Mouse (Mus musculus): ENCODE measurements around the gene B3galt4. TPM values are rescaled to one million over a fixed set of nuclear protein-coding genes. Genes with fewer than 3 reads are reported as not detected.
"Not testable (repeated sequence)": the region's sequence is repeated elsewhere in the genome, so short reads cannot be mapped to it uniquely, and the experiment has no call there.

Gene B3galt4
- polyA plus RNA-seq, 1 experiment from 2014 or later, result 2.8 TPM

- Histone ChIP-seq H3K4me2 (peak overlapping the region; percentile 99), H3K9ac (ENCODE audit: low read depth, low read length) (peak overlapping the region; percentile 83), H3K27ac (ENCODE audit: low read depth, low read length) (peak overlapping the region; percentile 83; the same call in 1 of the 2 replicates), H3K4me1 (ENCODE audit: control insufficient read depth, insufficient read depth, low read length) (peaks cover 15% of the 10 kb centered on the region), H3K36me3 (ENCODE audit: control insufficient read depth, insufficient read depth, low read length) (peaks cover 31% of the 10 kb centered on the region), H3K4me3 (ENCODE audit: low read depth, low read length) (peak overlapping the region; percentile 78), H3K9me3 (replicated peaks; ENCODE audit: control insufficient read depth, low read length) (no peaks in the 10 kb centered on the region), H3K27me3 (ENCODE audit: control insufficient read depth, insufficient read depth, low read length) (no peaks in the 10 kb centered on the region)
- 48% methylated on average over 11 of the region's 11 CpGs for whole genome bisulfite sequencing (ENCODE audit: insufficient replicate concordance)
- no peak for ATAC-seq (replicated peaks; ENCODE audit: insufficient number of reproducible peaks, low FRiP score, low TSS enrichment)
Measured at GRCm38 (mm10) chr17:33910346-33911051, 40.8 kb downstream of the B3galt4 start.

GRCm38 (mm10) chr17:33909869-33910250 is 41.4 kb downstream of the B3galt4 start:
- Histone ChIP-seq H3K36me3 (ENCODE audit: control insufficient read depth, insufficient read depth, low read length) (peaks cover 31% of the 10 kb centered on the region), H3K4me2 (peak overlapping the region; percentile 99), H3K9me3 (replicated peaks; ENCODE audit: control insufficient read depth, low read length) (no peaks in the 10 kb centered on the region), H3K4me3 (ENCODE audit: low read depth, low read length) (peak overlapping the region; percentile 78), H3K27ac (ENCODE audit: low read depth, low read length) (peak overlapping the region; percentile 83), H3K27me3 (ENCODE audit: control insufficient read depth, insufficient read depth, low read length) (no peaks in the 10 kb centered on the region), H3K9ac (ENCODE audit: low read depth, low read length) (peak overlapping the region; percentile 83), H3K4me1 (ENCODE audit: control insufficient read depth, insufficient read depth, low read length) (peaks cover 11% of the 10 kb centered on the region)
- peak; percentile 4; the same call in 1 of the 2 replicates for ATAC-seq (replicated peaks; ENCODE audit: insufficient number of reproducible peaks, low FRiP score, low TSS enrichment)
- WGBS (ENCODE audit: insufficient replicate concordance), result under 1% methylated on average over 14 of the region's 14 CpGs

DNA sequence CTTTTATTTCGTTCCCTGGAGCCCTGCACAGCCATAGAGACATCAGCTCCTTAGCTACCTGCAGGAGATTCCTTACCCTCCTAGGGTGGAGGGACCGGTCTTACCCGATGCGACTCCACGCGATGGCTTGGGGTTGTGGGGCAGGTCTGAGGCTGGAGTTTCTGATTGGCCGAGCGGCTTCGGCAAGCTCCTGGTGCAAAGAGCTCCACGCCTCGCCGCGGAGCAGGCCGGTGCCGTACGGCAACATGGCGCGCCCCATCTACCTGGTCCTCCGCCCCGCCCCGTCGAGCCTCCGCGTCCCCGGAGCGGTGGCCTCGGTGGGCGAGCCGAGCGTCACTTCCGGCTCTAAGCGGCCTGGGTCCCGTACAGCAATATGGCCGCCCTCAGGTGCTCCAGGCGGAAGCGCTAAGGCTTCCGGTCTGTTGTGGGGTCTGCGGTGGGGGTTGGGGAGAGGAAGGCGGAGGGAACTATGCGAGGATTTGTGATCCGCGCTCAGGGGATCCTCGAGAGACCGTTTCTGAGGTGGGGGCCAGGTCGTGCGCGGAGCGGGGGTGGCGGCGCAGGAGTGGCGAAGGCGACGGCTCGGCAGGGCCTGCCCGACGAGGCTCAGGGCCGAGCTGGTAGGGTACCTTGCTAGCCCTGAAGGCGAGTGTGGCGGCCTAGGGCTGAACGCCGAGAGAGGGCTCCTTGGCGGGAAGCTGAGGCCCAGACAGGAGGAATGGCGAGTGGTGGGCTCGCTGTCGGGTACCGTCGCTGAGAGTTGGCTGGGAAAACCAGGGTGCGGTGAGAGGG is 42.0 kb downstream of the B3galt4 start, which contains the start of gene Daxx:
Gene Daxx (plus strand): TSS at position 338 of the 792 bp plus-strand sequence.
- Histone ChIP-seq H3K27ac (ENCODE audit: low read depth, low read length) (peak within 1 kb of the TSS; percentile 84), H3K9me3 (replicated peaks; ENCODE audit: control insufficient read depth, low read length) (no peaks in the 10 kb centered on the region), H3K4me2 (peak within 1 kb of the TSS; percentile 99), H3K36me3 (ENCODE audit: control insufficient read depth, insufficient read depth, low read length) (peaks cover 28% of the 10 kb centered on the region), H3K4me1 (ENCODE audit: control insufficient read depth, insufficient read depth, low read length) (peaks cover 10% of the 10 kb centered on the region), H3K4me3 (ENCODE audit: low read depth, low read length) (peak within 1 kb of the TSS; percentile 78), H3K9ac (ENCODE audit: low read depth, low read length) (peak within 1 kb of the TSS; percentile 83), H3K27me3 (ENCODE audit: control insufficient read depth, insufficient read depth, low read length) (no peaks in the 10 kb centered on the region)
- under 1% methylated on average over 65 of the region's 68 CpGs for WGBS (ENCODE audit: insufficient replicate concordance)
- peak; percentile 94 for ATAC-seq (replicated peaks; ENCODE audit: insufficient number of reproducible peaks, low FRiP score, low TSS enrichment)

GRCm38 (mm10) chr17:33908331-33909076 is 42.8 kb downstream of the B3galt4 start:
- Histone ChIP-seq H3K36me3 (ENCODE audit: control insufficient read depth, insufficient read depth, low read length) (peaks cover 21% of the 10 kb centered on the region), H3K27ac (ENCODE audit: low read depth, low read length) (peak overlapping the region; percentile 84), H3K9me3 (replicated peaks; ENCODE audit: control insufficient read depth, low read length) (no peaks in the 10 kb centered on the region), H3K9ac (ENCODE audit: low read depth, low read length) (peak overlapping the region; percentile 83), H3K4me1 (ENCODE audit: control insufficient read depth, insufficient read depth, low read length) (peaks cover 10% of the 10 kb centered on the region), H3K27me3 (ENCODE audit: control insufficient read depth, insufficient read depth, low read length) (no peaks in the 10 kb centered on the region), H3K4me3 (ENCODE audit: low read depth, low read length) (peak overlapping the region; percentile 78), H3K4me2 (peak overlapping the region; percentile 99)
- under 1% methylated on average over 44 of the region's 44 CpGs for WGBS (ENCODE audit: insufficient replicate concordance)
- ATAC-seq (replicated peaks; ENCODE audit: insufficient number of reproducible peaks, low FRiP score, low TSS enrichment), result peak; percentile 64

DNA sequence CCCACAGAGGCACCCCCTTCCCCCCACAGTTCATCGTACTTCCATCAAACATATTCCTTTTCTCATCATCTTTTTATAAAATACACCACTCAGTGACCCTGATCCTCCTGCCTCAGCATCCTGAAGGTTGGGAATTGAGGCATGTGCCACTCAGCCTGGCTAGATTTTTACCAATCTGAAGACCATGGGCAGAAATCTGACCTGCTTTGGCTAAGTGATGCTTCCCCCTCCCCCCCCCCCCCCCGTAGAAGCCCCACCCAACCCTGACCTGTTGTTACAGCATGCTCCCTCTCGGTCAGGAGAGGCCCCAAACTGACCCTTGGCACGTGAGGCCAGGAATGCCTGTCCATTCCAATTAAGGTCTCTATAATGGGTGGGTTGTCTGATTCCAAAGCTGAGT is 46.5 kb downstream of the B3galt4 start, which contains the start of gene Platr17:
Gene Platr17 (plus strand): TSS at position 301 of the 400 bp plus-strand sequence.
- H3K27ac ChIP-seq (ENCODE audit: low read depth, low read length); H3K9ac ChIP-seq (ENCODE audit: low read depth, low read length); ATAC-seq (replicated peaks; ENCODE audit: insufficient number of reproducible peaks, low FRiP score, low TSS enrichment); H3K27me3 ChIP-seq (ENCODE audit: control insufficient read depth, insufficient read depth, low read length); H3K36me3 ChIP-seq (ENCODE audit: control insufficient read depth, insufficient read depth, low read length); H3K4me2 ChIP-seq; H3K4me3 ChIP-seq (ENCODE audit: low read depth, low read length); H3K9me3 ChIP-seq (replicated peaks; ENCODE audit: control insufficient read depth, low read length); H3K4me1 ChIP-seq (ENCODE audit: control insufficient read depth, insufficient read depth, low read length): not testable (repeated sequence)
- WGBS (ENCODE audit: insufficient replicate concordance), result 59% methylated on average over 2 of the region's 4 CpGs

DNA sequence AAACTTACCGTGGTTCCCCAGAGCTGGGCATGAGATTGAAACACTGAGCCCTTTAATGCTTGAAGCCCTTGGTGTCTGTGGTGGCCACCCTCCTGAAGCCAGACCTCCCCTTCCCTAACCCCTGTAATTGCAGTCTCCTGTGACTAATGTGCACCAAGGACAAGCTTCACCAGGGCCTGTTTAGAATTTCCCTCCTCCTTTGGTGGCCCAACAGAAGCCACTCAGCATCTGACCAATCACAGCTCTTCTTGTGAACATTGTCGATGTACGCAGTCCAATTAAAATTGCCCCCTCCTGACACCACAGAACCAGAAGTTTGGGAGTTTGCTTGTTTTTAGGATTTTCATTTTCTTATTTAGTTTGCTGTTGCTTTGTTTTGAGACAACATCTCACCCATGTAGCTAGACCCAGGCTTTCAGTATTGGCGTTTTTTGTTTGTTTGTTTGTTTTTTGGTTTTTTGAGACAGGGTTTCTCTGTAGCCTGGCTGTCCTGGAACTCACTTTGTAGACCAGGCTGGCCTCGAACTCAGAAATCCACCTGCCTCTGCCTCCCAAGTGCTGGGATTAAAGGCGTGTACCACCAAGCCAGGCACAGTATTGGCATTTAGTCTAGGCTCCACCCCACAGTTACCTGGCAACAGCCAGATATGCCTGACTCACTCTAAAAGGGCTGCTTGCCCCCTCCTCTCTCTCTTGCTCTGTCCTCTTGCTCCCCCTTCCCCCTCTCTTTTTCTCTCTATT is 47.2 kb downstream of the B3galt4 start:
- not testable (repeated sequence) for ATAC-seq (replicated peaks; ENCODE audit: insufficient number of reproducible peaks, low FRiP score, low TSS enrichment); H3K36me3 ChIP-seq (ENCODE audit: control insufficient read depth, insufficient read depth, low read length); H3K9me3 ChIP-seq (replicated peaks; ENCODE audit: control insufficient read depth, low read length); H3K27me3 ChIP-seq (ENCODE audit: control insufficient read depth, insufficient read depth, low read length); H3K4me3 ChIP-seq (ENCODE audit: low read depth, low read length); H3K27ac ChIP-seq (ENCODE audit: low read depth, low read length); H3K9ac ChIP-seq (ENCODE audit: low read depth, low read length); H3K4me2 ChIP-seq; H3K4me1 ChIP-seq (ENCODE audit: control insufficient read depth, insufficient read depth, low read length)
- 68% methylated on average over 6 of the region's 6 CpGs for WGBS (ENCODE audit: insufficient replicate concordance)

DNA sequence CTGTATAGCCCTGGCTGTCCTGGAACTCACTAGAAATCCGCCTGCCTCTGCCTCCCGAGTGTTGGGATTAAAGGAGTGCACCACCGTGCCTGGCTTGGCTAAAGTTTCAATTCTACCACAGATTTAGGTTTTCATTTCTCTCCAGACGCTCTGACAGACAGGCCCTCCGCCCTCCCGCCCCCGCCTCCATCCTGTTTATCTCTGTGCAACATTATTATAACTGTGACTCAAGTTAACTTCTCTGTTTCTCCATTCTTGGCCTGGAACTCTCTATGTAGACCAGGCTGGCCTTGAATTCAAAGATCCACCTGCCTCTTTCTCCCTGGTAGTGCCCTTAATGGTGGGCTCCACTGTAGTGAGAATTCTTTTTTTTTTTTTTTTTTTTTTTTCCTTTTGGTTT is 48.8 kb downstream of the B3galt4 start:
- no peaks in the 10 kb centered on the region for H3K36me3 ChIP-seq (ENCODE audit: control insufficient read depth, insufficient read depth, low read length)
- ATAC-seq (replicated peaks; ENCODE audit: insufficient number of reproducible peaks, low FRiP score, low TSS enrichment), result no peak
- no peak overlapping the region for H3K9ac ChIP-seq (ENCODE audit: low read depth, low read length)
- no peaks in the 10 kb centered on the region for H3K27me3 ChIP-seq (ENCODE audit: control insufficient read depth, insufficient read depth, low read length)
- H3K9me3 ChIP-seq (replicated peaks; ENCODE audit: control insufficient read depth, low read length), result no peaks in the 10 kb centered on the region
- peaks cover 3% of the 10 kb centered on the region; the same call in 1 of the 2 replicates for H3K4me1 ChIP-seq (ENCODE audit: control insufficient read depth, insufficient read depth, low read length)
- H3K4me2 ChIP-seq, result no peak overlapping the region
- H3K4me3 ChIP-seq (ENCODE audit: low read depth, low read length), result no peak overlapping the region
- H3K27ac ChIP-seq (ENCODE audit: low read depth, low read length), result no peak overlapping the region
- 81% methylated on average over 7 of the region's 7 CpGs for WGBS (ENCODE audit: insufficient replicate concordance)

GRCm38 (mm10) chr17:33902079-33902478 is 49.2 kb downstream of the B3galt4 start:
- no peak for ATAC-seq (replicated peaks; ENCODE audit: insufficient number of reproducible peaks, low FRiP score, low TSS enrichment)
- WGBS (ENCODE audit: insufficient replicate concordance), result 70% methylated on average over 4 of the region's 4 CpGs

More at GRCm38 (mm10) chr17:33902079-33902478, 49.2 kb downstream of the B3galt4 start:
- Histone ChIP-seq H3K9ac (ENCODE audit: low read depth, low read length) (no peak overlapping the region), H3K27me3 (ENCODE audit: control insufficient read depth, insufficient read depth, low read length) (no peaks in the 10 kb centered on the region), H3K36me3 (ENCODE audit: control insufficient read depth, insufficient read depth, low read length) (no peaks in the 10 kb centered on the region), H3K27ac (ENCODE audit: low read depth, low read length) (no peak overlapping the region; the same call in 1 of the 2 replicates), H3K4me1 (ENCODE audit: control insufficient read depth, insufficient read depth, low read length) (peaks cover 3% of the 10 kb centered on the region; the same call in 1 of the 2 replicates), H3K4me2 (no peak overlapping the region), H3K9me3 (replicated peaks; ENCODE audit: control insufficient read depth, low read length) (no peaks in the 10 kb centered on the region), H3K4me3 (ENCODE audit: low read depth, low read length) (no peak overlapping the region)

Data from heart, embryonic 11.5 days (tissue).